Mouse (Mus musculus) limb, embryonic 13.5 days (tissue): ENCODE results near the gene Rassf3. TPM values are rescaled to one million over a fixed set of nuclear protein-coding genes. Genes with fewer than 3 reads are reported as not detected.
A peak's percentile ranks its signal among the peaks of the same experiment; 100 is the strongest.

ENCODE experiments used
- ATAC-seq: fragments of 200-750 bp; cut with Nextera tagmentation; 2 replicates; pipeline ENCODE4 v1.8.0; 2017; ENCODE audit warnings: low read depth, moderate number of reproducible peaks, moderate TSS enrichment; ENCODE audit not compliant: low FRiP score
- H3K27ac ChIP-seq: fragments of 300-500 bp; sonication (generic); 2 replicates; pipeline ENCODE4 v1.5.1; 2015; ENCODE audit warnings: inconsistent platforms, mild to moderate bottlenecking, moderate library complexity
- H3K27me3 ChIP-seq: fragments of 300-500 bp; sonication (generic); 2 replicates; pipeline ENCODE4 v1.6.1; 2015; ENCODE audit warnings: mild to moderate bottlenecking, inconsistent platforms
- H3K36me3 ChIP-seq: fragments of 300-500 bp; sonication (generic); 2 replicates; pipeline ENCODE4 v1.6.1; 2015; ENCODE audit warnings: inconsistent platforms, mild to moderate bottlenecking, moderate library complexity
- H3K4me1 ChIP-seq: fragments of 300-500 bp; sonication (generic); 2 replicates; pipeline ENCODE4 v1.6.1; 2015; ENCODE audit warnings: inconsistent platforms
- H3K4me2 ChIP-seq: fragments of 300-500 bp; sonication (generic); replicated peaks from 2 replicates; pipeline ENCODE4 v1.6.1; 2015; ENCODE audit warnings: inconsistent platforms, mild to moderate bottlenecking, moderate library complexity
- H3K4me3 ChIP-seq: fragments of 300-500 bp; sonication (generic); 2 replicates; pipeline ENCODE4 v1.5.1; 2015; ENCODE audit warnings: moderate library complexity, mild to moderate bottlenecking, inconsistent platforms
- H3K9ac ChIP-seq: fragments of 300-500 bp; sonication (generic); 2 replicates; pipeline ENCODE4 v1.6.1; 2015; ENCODE audit warnings: mild to moderate bottlenecking, inconsistent platforms
- H3K9me3 ChIP-seq: fragments of 300-500 bp; sonication (generic); 2 replicates; pipeline ENCODE4 v1.6.1; 2016; ENCODE audit warnings: inconsistent platforms
- WGBS: fragments of 180-500 bp; shearing (Covaris S2); methylation state at CpG from one replicate; pipeline ENCODE4 v1.1.7; 2015; 5-methylcytosine and 5-hydroxymethylcytosine counted together
- polyA plus RNA-seq: library from polyadenylated mRNA; unstranded; fragments of >200 nt; fragmentation: Nextera tagmentation; extraction: Ambion mirVana; gene quantifications from 2 replicates; pipeline ENCODE4 v1.2.1, GENCODE M21; 2015

Gene Rassf3
- polyA plus RNA-seq, 1 experiment from 2014 or later = 18.1 TPM

- Histone ChIP-seq H3K9ac (peak overlapping the region; percentile 87), H3K27ac (no peak overlapping the region), H3K4me1 (peaks cover 25% of the 10 kb centered on the region), H3K4me2 (peak overlapping the region; percentile 92), H3K9me3 (no peaks in the 10 kb centered on the region), H3K27me3 (no peaks in the 10 kb centered on the region), H3K4me3 (peak overlapping the region; percentile 96), H3K36me3 (peaks cover 28% of the 10 kb centered on the region)
- no peak for ATAC-seq
- WGBS = 15% methylated on average over 9 of the region's 9 CpGs
These were observed 110.3 kb downstream of the Rassf3 start for GRCm38 (mm10) chr10:121365781-121366272.

DNA sequence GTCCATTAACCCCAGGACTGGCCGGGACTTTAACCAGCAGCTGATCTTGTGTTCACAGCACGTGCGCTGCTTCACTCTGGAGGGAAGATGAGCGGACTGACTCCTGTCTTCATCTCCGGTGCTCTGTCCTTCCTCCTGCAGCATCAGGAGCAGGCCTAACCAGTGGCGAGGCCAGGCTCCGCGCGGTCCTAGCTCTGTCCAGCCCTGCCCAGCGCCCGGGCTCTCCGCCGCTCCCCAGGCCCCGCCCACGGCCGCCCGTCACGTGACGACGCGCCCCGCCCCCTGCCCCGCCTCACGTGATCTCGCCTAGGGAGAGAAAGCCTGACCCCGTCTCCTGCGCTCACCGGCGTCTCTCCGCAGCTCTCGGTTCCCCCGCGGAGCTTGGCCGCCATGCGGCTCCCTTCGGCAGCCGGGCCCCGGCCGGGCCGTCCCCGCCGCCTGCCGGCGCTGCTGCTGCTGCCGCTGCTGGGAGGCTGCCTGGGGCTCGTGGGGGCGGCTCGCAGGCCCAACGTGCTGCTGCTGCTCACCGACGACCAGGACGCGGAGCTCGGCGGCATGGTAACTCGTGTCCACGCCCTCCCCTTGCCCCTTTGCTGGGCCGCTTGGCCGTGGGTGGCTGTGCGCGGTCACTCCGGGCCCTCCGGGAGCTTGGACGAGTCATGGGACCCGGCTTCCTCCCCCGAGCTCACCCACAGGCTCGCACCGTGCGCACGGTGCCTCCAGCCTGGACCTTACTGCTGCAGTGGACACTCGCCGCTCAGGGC, 111.2 kb downstream of the Rassf3 start, which contains the start of gene Gns:
Gene Gns (plus strand): TSS at position 290 of the 764 bp plus-strand sequence.
- Histone ChIP-seq H3K27me3 (no peaks in the 10 kb centered on the region), H3K27ac (peak within 1 kb of the TSS; percentile 65), H3K4me2 (peak within 1 kb of the TSS; percentile 92), H3K4me1 (peaks cover 25% of the 10 kb centered on the region), H3K9ac (peak within 1 kb of the TSS; percentile 87), H3K4me3 (peak within 1 kb of the TSS; percentile 96), H3K9me3 (no peaks in the 10 kb centered on the region), H3K36me3 (peaks cover 20% of the 10 kb centered on the region)
- ATAC-seq = peak; percentile 95
- WGBS = under 1% methylated on average over 71 of the region's 72 CpGs

DNA sequence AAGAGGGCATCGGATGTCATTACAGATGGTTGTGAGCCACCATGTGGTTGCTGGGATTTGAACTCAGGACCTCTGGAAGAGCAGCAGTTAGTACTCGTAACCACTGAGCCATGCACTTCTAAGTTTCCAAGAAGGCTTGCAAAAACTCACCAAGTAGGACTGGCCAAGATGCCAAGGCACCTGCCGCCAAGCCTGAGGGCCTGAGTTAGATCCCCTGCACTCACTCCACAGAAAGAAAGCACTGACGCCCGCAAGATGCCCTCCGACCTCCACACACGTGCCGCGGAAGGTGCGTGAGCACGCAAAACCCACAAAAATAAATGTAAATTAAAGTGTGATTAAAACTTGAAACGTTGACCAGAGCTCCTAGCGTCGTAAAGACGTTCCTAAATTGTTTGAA, 111.8 kb downstream of the Rassf3 start:
- peaks cover 25% of the 10 kb centered on the region for H3K4me1 ChIP-seq
- H3K36me3 ChIP-seq = peaks cover 13% of the 10 kb centered on the region; the same call in 1 of the 2 replicates
- no peaks in the 10 kb centered on the region for H3K9me3 ChIP-seq
- 23% methylated on average over 15 of the region's 15 CpGs for WGBS
- H3K9ac ChIP-seq = peak overlapping the region; percentile 87
- H3K4me2 ChIP-seq = peak overlapping the region; percentile 92
- peak overlapping the region; percentile 96 for H3K4me3 ChIP-seq
- 0 out of 2 replicates have a peak, but pooled peaks have one; percentile 2 for ATAC-seq
- no peak overlapping the region for H3K27ac ChIP-seq
- H3K27me3 ChIP-seq = no peaks in the 10 kb centered on the region

GRCm38 (mm10) chr10:121363201-121363600, 112.9 kb downstream of the Rassf3 start:
- no peak overlapping the region for H3K4me3 ChIP-seq
- no peak for ATAC-seq
- 80% methylated on average over 8 of the region's 8 CpGs for WGBS

DNA sequence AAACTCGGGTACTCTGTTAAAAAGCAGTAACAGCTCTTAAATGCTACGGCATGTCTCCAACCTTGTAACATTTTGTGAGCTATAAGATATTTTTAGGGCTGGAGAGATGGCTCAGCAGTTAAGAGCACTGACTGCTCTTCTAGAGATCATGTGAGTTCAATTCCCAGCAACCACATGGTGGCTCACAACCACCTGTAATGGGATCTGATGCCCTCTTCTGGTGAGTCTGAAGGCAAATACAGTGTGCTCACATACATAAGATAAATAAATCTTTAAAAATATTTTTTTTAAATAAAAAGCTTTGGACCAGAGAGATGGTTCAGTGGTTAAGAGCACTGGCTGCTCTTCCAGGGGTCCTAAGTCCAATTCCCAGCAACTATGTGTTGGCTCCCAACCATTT, 115.8 kb downstream of the Rassf3 start:
- Histone ChIP-seq H3K9me3 (no peaks in the 10 kb centered on the region), H3K36me3 (no peaks in the 10 kb centered on the region), H3K4me3 (no peak overlapping the region), H3K27ac (no peak overlapping the region), H3K27me3 (no peaks in the 10 kb centered on the region), H3K4me2 (no peak overlapping the region), H3K4me1 (peaks cover 4% of the 10 kb centered on the region), H3K9ac (no peak overlapping the region)
- no peak for ATAC-seq
- WGBS = 79% methylated on average over 2 of the region's 2 CpGs

More at GRCm38 (mm10) chr10:121363201-121363600, 112.9 kb downstream of the Rassf3 start:
- Histone ChIP-seq H3K9ac (no peak overlapping the region), H3K4me2 (no peak overlapping the region), H3K9me3 (no peaks in the 10 kb centered on the region), H3K4me1 (peaks cover 25% of the 10 kb centered on the region), H3K27ac (no peak overlapping the region), H3K36me3 (peaks cover 5% of the 10 kb centered on the region; the same call in 1 of the 2 replicates), H3K27me3 (no peaks in the 10 kb centered on the region)

Other genes with a start within 250 kb of the Rassf3 start
- gene Tbc1d30, start 125.1 kb downstream of the Rassf3 start, polyA plus RNA-seq = 0.64 and 1.0 TPM in 2 replicates
- gene Gns, start 111.3 kb downstream of the Rassf3 start, polyA plus RNA-seq = 42.6 and 45.8 TPM in 2 replicates
- 31.1 and 32.5 TPM in 2 replicates for gene Tbk1, start 110.4 kb upstream of the Rassf3 start, polyA plus RNA-seq
- 45.8 and 46.0 TPM in 2 replicates for gene Xpot, start 150.0 kb upstream of the Rassf3 start, polyA plus RNA-seq
- gene D930020B18Rik, start 165.2 kb upstream of the Rassf3 start, polyA plus RNA-seq = 1.2 TPM in 2 replicates